Mouse (Mus musculus): ENCODE results near the gene Fetub. TPM values are rescaled to one million over a fixed set of nuclear protein-coding genes. Genes with fewer than 3 reads are reported as not detected.

Gene Fetub
- polyA plus RNA-seq, 1 experiment from 2014 or later, result 0.19 TPM

DNA sequence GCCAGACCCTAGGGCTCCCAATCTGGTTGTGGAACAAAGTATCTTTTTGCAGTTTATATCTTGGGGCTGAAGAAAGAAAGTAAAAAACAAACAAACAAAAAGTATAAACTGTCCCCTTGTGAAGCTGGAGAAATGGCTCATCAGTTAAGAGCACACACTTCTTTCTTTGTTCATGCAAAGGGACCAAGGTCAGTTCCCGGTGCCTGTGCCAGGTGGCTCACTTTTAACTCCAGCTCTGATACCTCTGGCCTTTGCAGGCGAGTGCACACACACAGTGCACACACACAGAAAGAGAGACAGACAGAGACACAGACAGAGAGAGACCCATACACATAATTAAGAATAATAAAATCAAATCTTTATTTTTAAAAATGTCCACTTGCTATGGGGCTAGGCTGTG, 21.5 kb upstream of the Fetub start:
- Histone ChIP-seq H3K4me3 (ENCODE audit: low read depth, low read length) (no peak overlapping the region), H3K4me2 (no peak overlapping the region), H3K27ac (ENCODE audit: low read depth, low read length) (no peak overlapping the region), H3K9me3 (replicated peaks; ENCODE audit: control insufficient read depth, low read length) (no peaks in the 10 kb centered on the region), H3K9ac (ENCODE audit: low read depth, low read length) (no peak overlapping the region), H3K27me3 (ENCODE audit: control insufficient read depth, insufficient read depth, low read length) (no peaks in the 10 kb centered on the region), H3K4me1 (ENCODE audit: control insufficient read depth, insufficient read depth, low read length) (no peaks in the 10 kb centered on the region), H3K36me3 (ENCODE audit: control insufficient read depth, insufficient read depth, low read length) (no peaks in the 10 kb centered on the region)
- WGBS (ENCODE audit: insufficient replicate concordance), result 75% methylated on average over 2 of the region's 2 CpGs
- no peak for ATAC-seq (replicated peaks; ENCODE audit: insufficient number of reproducible peaks, low FRiP score, low TSS enrichment)

DNA sequence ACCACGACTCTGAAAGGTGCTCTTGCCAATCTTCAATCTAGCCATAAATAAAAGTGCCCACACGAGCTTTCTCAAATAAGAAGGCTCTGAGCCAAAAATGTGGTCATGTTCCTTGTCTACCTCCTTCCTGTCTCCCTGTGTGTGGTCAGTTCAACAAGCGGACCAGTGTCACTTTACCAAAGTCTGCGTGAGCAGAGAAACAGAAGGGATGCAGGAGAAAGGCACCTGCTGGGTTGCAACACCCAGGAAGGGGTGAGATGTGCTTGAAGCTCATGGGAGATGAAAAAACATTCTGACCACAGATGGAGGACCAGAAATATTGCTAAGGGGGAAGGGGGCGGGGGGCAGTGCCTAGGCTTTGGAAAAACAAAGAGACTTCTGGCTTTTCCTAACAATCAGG, 18.8 kb upstream of the Fetub start:
- H3K4me3 ChIP-seq (ENCODE audit: low read depth, low read length), result no peak overlapping the region
- no peak for ATAC-seq (replicated peaks; ENCODE audit: insufficient number of reproducible peaks, low FRiP score, low TSS enrichment)
- no peak overlapping the region for H3K9ac ChIP-seq (ENCODE audit: low read depth, low read length)
- H3K27me3 ChIP-seq (ENCODE audit: control insufficient read depth, insufficient read depth, low read length), result no peaks in the 10 kb centered on the region
- WGBS (ENCODE audit: insufficient replicate concordance), result 63% methylated on average over 5 of the region's 5 CpGs
- no peaks in the 10 kb centered on the region for H3K4me1 ChIP-seq (ENCODE audit: control insufficient read depth, insufficient read depth, low read length)
- H3K36me3 ChIP-seq (ENCODE audit: control insufficient read depth, insufficient read depth, low read length), result no peaks in the 10 kb centered on the region
- no peak overlapping the region for H3K4me2 ChIP-seq
- no peaks in the 10 kb centered on the region for H3K9me3 ChIP-seq (replicated peaks; ENCODE audit: control insufficient read depth, low read length)
- H3K27ac ChIP-seq (ENCODE audit: low read depth, low read length), result no peak overlapping the region

DNA sequence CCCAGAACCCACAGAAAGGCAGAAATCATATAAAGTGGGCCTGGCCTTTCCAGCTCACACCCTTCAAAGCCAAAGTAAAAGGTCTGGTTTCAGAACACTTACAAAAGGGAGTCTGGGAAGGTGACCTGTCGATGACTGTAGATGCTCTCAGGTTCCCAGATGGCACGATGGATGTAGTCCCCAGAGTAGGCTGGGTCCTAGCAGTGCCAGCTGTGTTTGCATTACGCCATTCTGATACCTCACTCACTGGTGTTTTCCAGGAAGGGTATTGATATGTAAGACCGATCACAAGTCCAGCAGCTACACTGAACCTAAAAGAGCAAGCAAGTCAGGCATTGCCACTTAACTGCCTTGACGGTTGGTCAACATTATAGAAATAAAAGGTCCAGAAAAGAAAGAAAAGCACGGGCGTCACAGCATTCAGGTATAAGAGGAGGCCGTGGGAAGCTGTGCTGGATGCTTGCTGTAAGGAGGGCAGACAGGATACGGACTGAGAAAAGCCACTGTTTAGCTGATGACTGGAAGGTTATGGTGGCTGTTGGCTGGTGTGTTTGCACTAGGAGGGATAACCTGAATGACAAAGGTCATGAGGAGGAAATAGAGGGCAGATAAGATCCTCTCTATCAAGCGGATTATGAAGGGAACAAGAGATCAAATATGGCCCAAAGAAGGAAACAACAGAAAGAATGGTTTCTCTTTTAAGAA, 18.1 kb upstream of the Fetub start:
- Histone ChIP-seq H3K36me3 (ENCODE audit: control insufficient read depth, insufficient read depth, low read length) (no peaks in the 10 kb centered on the region), H3K9ac (ENCODE audit: low read depth, low read length) (no peak overlapping the region), H3K4me3 (ENCODE audit: low read depth, low read length) (no peak overlapping the region), H3K27ac (ENCODE audit: low read depth, low read length) (no peak overlapping the region), H3K9me3 (replicated peaks; ENCODE audit: control insufficient read depth, low read length) (no peaks in the 10 kb centered on the region), H3K4me2 (no peak overlapping the region), H3K27me3 (ENCODE audit: control insufficient read depth, insufficient read depth, low read length) (no peaks in the 10 kb centered on the region), H3K4me1 (ENCODE audit: control insufficient read depth, insufficient read depth, low read length) (no peaks in the 10 kb centered on the region)
- ATAC-seq (replicated peaks; ENCODE audit: insufficient number of reproducible peaks, low FRiP score, low TSS enrichment), result no peak
- WGBS (ENCODE audit: insufficient replicate concordance), result 75% methylated on average over 10 of the region's 10 CpGs

- ATAC-seq (replicated peaks; ENCODE audit: insufficient number of reproducible peaks, low FRiP score, low TSS enrichment), result no peak
- Histone ChIP-seq H3K9ac (ENCODE audit: low read depth, low read length) (no peak overlapping the region), H3K27ac (ENCODE audit: low read depth, low read length) (no peak overlapping the region), H3K4me1 (ENCODE audit: control insufficient read depth, insufficient read depth, low read length) (no peaks in the 10 kb centered on the region), H3K4me3 (ENCODE audit: low read depth, low read length) (no peak overlapping the region), H3K27me3 (ENCODE audit: control insufficient read depth, insufficient read depth, low read length) (no peaks in the 10 kb centered on the region), H3K36me3 (ENCODE audit: control insufficient read depth, insufficient read depth, low read length) (no peaks in the 10 kb centered on the region), H3K9me3 (replicated peaks; ENCODE audit: control insufficient read depth, low read length) (no peaks in the 10 kb centered on the region), H3K4me2 (no peak overlapping the region)
- WGBS (ENCODE audit: insufficient replicate concordance), result 68% methylated on average over 3 of the region's 3 CpGs
These were observed 16.8 kb upstream of the Fetub start for GRCm38 (mm10) chr16:22901326-22901725.

DNA sequence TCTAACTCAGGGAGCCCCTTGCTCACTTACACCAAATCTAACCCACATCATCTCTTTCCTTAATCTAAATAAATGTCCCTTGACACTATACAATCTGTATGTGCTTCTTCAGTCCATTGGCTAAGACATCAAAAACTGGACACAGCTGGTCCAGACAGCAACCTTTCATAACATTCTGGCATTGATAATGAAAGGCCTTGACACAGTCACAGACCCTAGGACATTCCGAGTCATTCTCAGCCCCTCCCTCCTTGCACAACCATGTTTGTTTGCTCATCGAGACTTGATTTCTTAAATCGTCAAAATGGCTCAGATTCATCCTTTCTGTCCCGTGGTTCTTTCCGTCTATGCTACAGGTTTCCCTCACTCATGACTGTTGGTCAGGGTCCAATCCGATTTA, 8.8 kb upstream of the Fetub start:
- 83% methylated on average over 6 of the region's 6 CpGs for WGBS (ENCODE audit: insufficient replicate concordance)
- no peak overlapping the region for H3K4me3 ChIP-seq (ENCODE audit: low read depth, low read length)
- no peaks in the 10 kb centered on the region for H3K9me3 ChIP-seq (replicated peaks; ENCODE audit: control insufficient read depth, low read length)
- H3K27me3 ChIP-seq (ENCODE audit: control insufficient read depth, insufficient read depth, low read length), result no peaks in the 10 kb centered on the region
- no peaks in the 10 kb centered on the region for H3K4me1 ChIP-seq (ENCODE audit: control insufficient read depth, insufficient read depth, low read length)
- H3K27ac ChIP-seq (ENCODE audit: low read depth, low read length), result no peak overlapping the region
- H3K9ac ChIP-seq (ENCODE audit: low read depth, low read length), result no peak overlapping the region
- H3K4me2 ChIP-seq, result no peak overlapping the region
- no peak for ATAC-seq (replicated peaks; ENCODE audit: insufficient number of reproducible peaks, low FRiP score, low TSS enrichment)
- no peaks in the 10 kb centered on the region for H3K36me3 ChIP-seq (ENCODE audit: control insufficient read depth, insufficient read depth, low read length)

- WGBS (ENCODE audit: insufficient replicate concordance), result 84% methylated on average over 3 of the region's 3 CpGs
- no peak overlapping the region for H3K27ac ChIP-seq (ENCODE audit: low read depth, low read length)
- no peak overlapping the region for H3K4me2 ChIP-seq
These were observed 6.1 kb upstream of the Fetub start for GRCm38 (mm10) chr16:22911986-22912385.

GRCm38 (mm10) chr16:22912886-22913285, 5.2 kb upstream of the Fetub start:
- Histone ChIP-seq H3K4me1 (ENCODE audit: control insufficient read depth, insufficient read depth, low read length) (no peaks in the 10 kb centered on the region), H3K4me3 (ENCODE audit: low read depth, low read length) (no peak overlapping the region), H3K9me3 (replicated peaks; ENCODE audit: control insufficient read depth, low read length) (no peaks in the 10 kb centered on the region), H3K27ac (ENCODE audit: low read depth, low read length) (no peak overlapping the region), H3K27me3 (ENCODE audit: control insufficient read depth, insufficient read depth, low read length) (no peaks in the 10 kb centered on the region), H3K4me2 (no peak overlapping the region), H3K9ac (ENCODE audit: low read depth, low read length) (no peak overlapping the region), H3K36me3 (ENCODE audit: control insufficient read depth, insufficient read depth, low read length) (no peaks in the 10 kb centered on the region)
- ATAC-seq (replicated peaks; ENCODE audit: insufficient number of reproducible peaks, low FRiP score, low TSS enrichment), result no peak
- 67% methylated on average over 6 of the region's 6 CpGs for WGBS (ENCODE audit: insufficient replicate concordance)

More at GRCm38 (mm10) chr16:22911986-22912385, 6.1 kb upstream of the Fetub start:
- H3K27me3 ChIP-seq (ENCODE audit: control insufficient read depth, insufficient read depth, low read length), result no peaks in the 10 kb centered on the region
- no peaks in the 10 kb centered on the region for H3K36me3 ChIP-seq (ENCODE audit: control insufficient read depth, insufficient read depth, low read length)
- no peak overlapping the region for H3K4me3 ChIP-seq (ENCODE audit: low read depth, low read length)
- no peaks in the 10 kb centered on the region for H3K9me3 ChIP-seq (replicated peaks; ENCODE audit: control insufficient read depth, low read length)
- H3K4me1 ChIP-seq (ENCODE audit: control insufficient read depth, insufficient read depth, low read length), result no peaks in the 10 kb centered on the region
- H3K9ac ChIP-seq (ENCODE audit: low read depth, low read length), result no peak overlapping the region
- ATAC-seq (replicated peaks; ENCODE audit: insufficient number of reproducible peaks, low FRiP score, low TSS enrichment), result no peak

DNA sequence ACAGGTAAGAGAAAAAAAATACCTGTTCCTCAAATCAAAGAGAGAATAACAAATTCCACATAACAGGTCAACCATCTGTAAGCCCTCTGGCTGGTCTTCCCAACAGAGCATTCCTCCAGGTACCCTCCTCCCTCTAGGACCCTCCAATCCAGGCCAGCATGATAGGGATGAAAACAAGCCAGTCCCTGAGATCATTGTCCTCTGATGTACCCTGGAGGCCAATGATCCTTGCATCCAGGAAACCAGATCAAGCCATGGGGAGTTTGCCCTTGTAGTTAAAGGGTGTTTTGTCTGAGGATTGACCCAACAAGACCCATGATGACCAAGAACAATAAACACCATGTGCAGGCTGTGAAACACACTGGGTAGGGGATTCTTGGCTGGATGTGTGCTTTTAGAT, 3.9 kb upstream of the Fetub start:
- no peak overlapping the region for H3K4me2 ChIP-seq
- H3K36me3 ChIP-seq (ENCODE audit: control insufficient read depth, insufficient read depth, low read length), result no peaks in the 10 kb centered on the region
- ATAC-seq (replicated peaks; ENCODE audit: insufficient number of reproducible peaks, low FRiP score, low TSS enrichment), result no peak
- H3K27me3 ChIP-seq (ENCODE audit: control insufficient read depth, insufficient read depth, low read length), result no peaks in the 10 kb centered on the region
- no peak overlapping the region for H3K9ac ChIP-seq (ENCODE audit: low read depth, low read length)
- no peak overlapping the region for H3K27ac ChIP-seq (ENCODE audit: low read depth, low read length)
- H3K4me3 ChIP-seq (ENCODE audit: low read depth, low read length), result no peak overlapping the region
- no peaks in the 10 kb centered on the region for H3K4me1 ChIP-seq (ENCODE audit: control insufficient read depth, insufficient read depth, low read length)
- no peaks in the 10 kb centered on the region for H3K9me3 ChIP-seq (replicated peaks; ENCODE audit: control insufficient read depth, low read length)

GRCm38 (mm10) chr16:22918664-22919312, 654 bp downstream of the Fetub start:
- Histone ChIP-seq H3K4me2 (no peak overlapping the region), H3K9me3 (replicated peaks; ENCODE audit: control insufficient read depth, low read length) (no peaks in the 10 kb centered on the region), H3K9ac (ENCODE audit: low read depth, low read length) (no peak overlapping the region), H3K4me3 (ENCODE audit: low read depth, low read length) (no peak overlapping the region), H3K27ac (ENCODE audit: low read depth, low read length) (no peak overlapping the region), H3K4me1 (ENCODE audit: control insufficient read depth, insufficient read depth, low read length) (no peaks in the 10 kb centered on the region), H3K27me3 (ENCODE audit: control insufficient read depth, insufficient read depth, low read length) (no peaks in the 10 kb centered on the region), H3K36me3 (ENCODE audit: control insufficient read depth, insufficient read depth, low read length) (no peaks in the 10 kb centered on the region)
- WGBS (ENCODE audit: insufficient replicate concordance), result 75% methylated on average over 15 of the region's 15 CpGs
- ATAC-seq (replicated peaks; ENCODE audit: insufficient number of reproducible peaks, low FRiP score, low TSS enrichment), result no peak

Data from heart, embryonic 11.5 days (tissue).